Mouse (Mus musculus) MEL (cell line): ENCODE measurements around the gene Ap2m1. TPM values are rescaled to one million over a fixed set of nuclear protein-coding genes. Genes with fewer than 3 reads are reported as not detected.

Experiments used
- DNase-seq: peaks from one replicate; pipeline ENCODE4 v3.0.0; 2011; ENCODE audit warnings: low read depth, low spot score
- H3K27ac ChIP-seq: 2 replicates; pipeline ENCODE4 v1.5.1; 2012; ENCODE audit warnings: low read depth, mild to moderate bottlenecking, control low read depth, low read length, moderate library complexity; ENCODE audit not compliant: control insufficient read depth
- H3K27me3 ChIP-seq, 2 experiments: fragments of 150-350 bp in 1 of 2; sonication (generic) in 1 of 2; 2 replicates each; pipeline ENCODE4 v1.6.1; 2012; ENCODE audit warnings: low read length in 2 of 2, mild to moderate bottlenecking in 2 of 2, improper control_type of control experiment in 1 of 2, moderate library complexity in 1 of 2; ENCODE audit not compliant: insufficient read depth in 2 of 2, control insufficient read depth in 1 of 2
- H3K36me3 ChIP-seq, 2 experiments: 2 replicates each; pipeline ENCODE4 v1.6.1; 2012 to 2014; ENCODE audit warnings: low read length in 2 of 2, improper control_type of control experiment in 1 of 2, inconsistent platforms in 1 of 2, mild to moderate bottlenecking in 1 of 2; ENCODE audit not compliant: insufficient read depth in 2 of 2, control insufficient read depth in 1 of 2
- H3K4me1 ChIP-seq, 2 experiments: fragments of 150-350 bp in 1 of 2; sonication (generic) in 1 of 2; 2 replicates each; pipeline ENCODE4 v1.6.1; 2012; ENCODE audit warnings: low read length in 2 of 2, improper control_type of control experiment in 1 of 2, mild to moderate bottlenecking in 1 of 2; ENCODE audit not compliant: insufficient read depth in 2 of 2, control insufficient read depth in 1 of 2
- H3K4me3 ChIP-seq, 2 experiments: fragments of 150-350 bp in 1 of 2; sonication (generic) in 1 of 2; 2 replicates each; pipeline ENCODE4 v1.5.1; 2012; ENCODE audit warnings: low read depth in 2 of 2, low read length in 2 of 2, mild to moderate bottlenecking in 2 of 2, moderate library complexity in 2 of 2, control low read depth in 1 of 2, improper control_type of control experiment in 1 of 2; ENCODE audit not compliant: control insufficient read depth in 1 of 2, insufficient read depth in 1 of 2
- H3K79me2 ChIP-seq: 2 replicates; pipeline ENCODE4 v1.6.1; 2012; ENCODE audit warnings: mild to moderate bottlenecking, low read length, moderate library complexity; ENCODE audit not compliant: control insufficient read depth, poor library complexity, insufficient read depth
- H3K9ac ChIP-seq: 2 replicates; pipeline ENCODE4 v1.6.1; 2012; ENCODE audit warnings: low read depth, mild to moderate bottlenecking, control low read depth, low read length, moderate library complexity; ENCODE audit not compliant: control insufficient read depth, poor library complexity, severe bottlenecking
- H3K9me3 ChIP-seq: fragments of 150-350 bp; sonication (generic); replicated peaks from 2 replicates; pipeline ENCODE4 v1.6.1; 2012; ENCODE audit warnings: mild to moderate bottlenecking, low read length, improper control_type of control experiment, moderate library complexity; ENCODE audit not compliant: insufficient read depth
- BHLHE40 ChIP-seq: IDR thresholded peaks from 2 replicates; pipeline ENCODE4 v1.6.1; 2012; ENCODE audit warnings: low read depth, mild to moderate bottlenecking, inconsistent platforms, low read length, improper control_type of control experiment, borderline replicate concordance
- CHD1 ChIP-seq: IDR thresholded peaks from 2 replicates; pipeline ENCODE4 v1.6.1; 2012; ENCODE audit warnings: low read depth, mild to moderate bottlenecking, inconsistent platforms, low read length, improper control_type of control experiment
- CHD2 ChIP-seq: IDR thresholded peaks from 2 replicates; pipeline ENCODE4 v1.6.1; 2011; ENCODE audit warnings: low read length, improper control_type of control experiment
- E2F4 ChIP-seq: IDR thresholded peaks from 2 replicates; pipeline ENCODE4 v1.6.1; 2011; ENCODE audit warnings: low read depth, low read length, improper control_type of control experiment, borderline replicate concordance
- EP300 ChIP-seq, 2 experiments: IDR thresholded peaks; 2 replicates each; pipeline ENCODE4 v1.6.1; 2011; ENCODE audit warnings: improper control_type of control experiment in 2 of 2, low read length in 2 of 2, low read depth in 1 of 2, mild to moderate bottlenecking in 1 of 2
- GATA1 ChIP-seq: IDR thresholded peaks from 2 replicates; pipeline ENCODE4 v1.6.1; 2011; ENCODE audit warnings: low read depth, low read length, improper control_type of control experiment
- JUND ChIP-seq: IDR thresholded peaks from 2 replicates; pipeline ENCODE4 v1.6.1; 2011; ENCODE audit warnings: low read depth, mild to moderate bottlenecking, improper control_type of control experiment, low read length
- MAFK ChIP-seq: IDR thresholded peaks from 2 replicates; pipeline ENCODE4 v1.6.1; 2011; ENCODE audit warnings: low read depth, mild to moderate bottlenecking, low read length, improper control_type of control experiment, borderline replicate concordance
- MAX ChIP-seq: IDR thresholded peaks from 2 replicates; pipeline ENCODE4 v1.6.1; 2011; ENCODE audit warnings: low read length, improper control_type of control experiment
- MAZ ChIP-seq: IDR thresholded peaks from 2 replicates; pipeline ENCODE4 v1.6.1; 2012; ENCODE audit warnings: low read depth, mild to moderate bottlenecking, inconsistent platforms, low read length, improper control_type of control experiment
- MEF2A ChIP-seq: IDR thresholded peaks from 2 replicates; pipeline ENCODE4 v1.6.1; 2014; ENCODE audit warnings: low read depth, mild to moderate bottlenecking, inconsistent platforms, low read length, improper control_type of control experiment; ENCODE audit not compliant: poor library complexity, insufficient replicate concordance, severe bottlenecking; ENCODE audit errors: extremely low read depth
- MXI1 ChIP-seq: IDR thresholded peaks from 2 replicates; pipeline ENCODE4 v1.6.1; 2011; ENCODE audit warnings: mild to moderate bottlenecking, low read depth, low read length, improper control_type of control experiment
- NELFE ChIP-seq: IDR thresholded peaks from 2 replicates; pipeline ENCODE4 v1.6.1; 2011; ENCODE audit warnings: low read depth, low read length, improper control_type of control experiment
- NRF1 ChIP-seq: IDR thresholded peaks from 2 replicates; pipeline ENCODE4 v1.6.1; 2014; ENCODE audit warnings: low read depth, mild to moderate bottlenecking, inconsistent platforms, low read length, improper control_type of control experiment, moderate library complexity; ENCODE audit not compliant: poor library complexity, insufficient read depth, severe bottlenecking
- POLR2AphosphoS5 ChIP-seq: IDR thresholded peaks from 2 replicates; pipeline ENCODE4 v1.6.1; 2012; ENCODE audit warnings: low read depth, borderline replicate concordance, mild to moderate bottlenecking, inconsistent platforms, low read length, moderate library complexity, mixed read lengths
- RAD21 ChIP-seq: IDR thresholded peaks from 2 replicates; pipeline ENCODE4 v1.6.1; 2011; ENCODE audit warnings: mild to moderate bottlenecking, low read depth, low read length, improper control_type of control experiment
- SIN3A ChIP-seq: IDR thresholded peaks from 2 replicates; pipeline ENCODE4 v1.6.1; 2012; ENCODE audit warnings: low read length, improper control_type of control experiment, inconsistent platforms
- SMC3 ChIP-seq: IDR thresholded peaks from 2 replicates; pipeline ENCODE4 v1.6.1; 2011; ENCODE audit warnings: low read depth, low read length, improper control_type of control experiment
- TAL1 ChIP-seq: IDR thresholded peaks from 2 replicates; pipeline ENCODE4 v1.6.1; 2012; ENCODE audit warnings: mild to moderate bottlenecking, inconsistent platforms, low read length, moderate library complexity, mixed read lengths
- TBP ChIP-seq: IDR thresholded peaks from 2 replicates; pipeline ENCODE4 v1.8.0; 2011; ENCODE audit warnings: low read depth, low read length, improper control_type of control experiment
- TCF12 ChIP-seq: IDR thresholded peaks from 2 replicates; pipeline ENCODE4 v1.6.1; 2014; ENCODE audit warnings: low read depth, mild to moderate bottlenecking, inconsistent platforms, low read length, improper control_type of control experiment, moderate library complexity
- USF1 ChIP-seq: IDR thresholded peaks from 2 replicates; pipeline ENCODE4 v1.6.1; 2014; ENCODE audit warnings: low read depth, mild to moderate bottlenecking, inconsistent platforms, low read length, improper control_type of control experiment, moderate library complexity
- ZKSCAN1 ChIP-seq: IDR thresholded peaks from 2 replicates; pipeline ENCODE4 v1.6.1; 2012; ENCODE audit warnings: low read depth, mild to moderate bottlenecking, inconsistent platforms, low read length, improper control_type of control experiment, moderate library complexity
- ZMIZ1 ChIP-seq: IDR thresholded peaks from 2 replicates; pipeline ENCODE4 v1.6.1; 2012; ENCODE audit warnings: low read depth, mild to moderate bottlenecking, inconsistent platforms, low read length, improper control_type of control experiment, moderate library complexity
- polyA plus RNA-seq, 2 experiments: library from polyadenylated mRNA; stranded (reverse) in 1 of 2; unstranded in 1 of 2; fragments of >175 nt in 1 of 2; fragments of >200 nt in 1 of 2; gene quantifications; 2 replicates each; pipeline versions ENCODE4 v1.2.1 to v1.2.4; 2012; ENCODE audit warnings: low replicate concordance in 2 of 2, low read depth in 1 of 2; ENCODE audit not compliant: insufficient read length in 2 of 2, insufficient read depth in 1 of 2, missing spikeins in 1 of 2
- total RNA-seq: library from RNA; depleted of rRNA; stranded (reverse); fragments of 300-350 nt; gene quantifications from 2 replicates; pipeline ENCODE4 v1.2.3, GENCODE M21; 2012

Ap2m1 gene
- total and polyA plus RNA-seq, 3 experiments, result 185 to 1,810 (median 312) TPM

DNA sequence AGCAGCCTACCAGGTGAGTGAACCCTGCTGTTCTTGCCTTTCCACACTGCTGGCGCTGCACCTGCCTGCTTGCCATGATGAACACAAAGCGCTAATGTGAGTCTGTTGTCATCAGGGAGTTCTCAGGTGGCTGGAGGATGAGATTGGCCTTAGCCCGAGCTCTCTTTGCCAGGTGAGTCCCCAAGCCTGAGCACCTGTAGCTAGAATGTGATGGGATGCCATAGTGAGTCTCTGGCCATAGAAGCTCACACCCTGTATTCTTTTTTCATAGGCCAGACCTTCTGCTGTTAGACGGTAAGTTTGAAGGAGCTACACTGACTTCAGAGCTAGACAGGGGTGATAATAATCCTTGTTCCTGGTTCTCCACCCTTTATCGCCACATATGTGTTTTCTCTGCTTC lies 16.4 kb downstream of the Ap2m1 start:
- no peak overlapping the region for H3K9ac ChIP-seq
- peaks cover 13% of the 10 kb centered on the region for H3K79me2 ChIP-seq
- DNase-seq, result no peak
- H3K4me3 ChIP-seq, result no peak overlapping the region
- TF ChIP-seq GATA1, result no peak
- TF ChIP-seq NRF1, result no peak
- no peak for TF ChIP-seq TBP
- no peak for TF ChIP-seq BHLHE40
- TF ChIP-seq USF1, result no peak
- no peak for TF ChIP-seq MXI1
- no peak for TF ChIP-seq TAL1
- no peak for TF ChIP-seq E2F4
- TF ChIP-seq TCF12, result no peak
- TF ChIP-seq NELFE, result no peak
- TF ChIP-seq JUND, result no peak
- TF ChIP-seq CHD2, result no peak
- TF ChIP-seq POLR2AphosphoS5, result no peak
- TF ChIP-seq MAX, result no peak
- no peak for TF ChIP-seq MAFK
- no peak for TF ChIP-seq CHD1
- no peak for TF ChIP-seq SIN3A
- TF ChIP-seq ZMIZ1, result no peak
- TF ChIP-seq RAD21, result no peak
- peaks cover 0 to 10% of the 10 kb centered on the region in 2 experiments; a peak in 3 of 4 replicates for H3K4me1 ChIP-seq
- peaks cover 14 to 15% of the 10 kb centered on the region in 2 experiments for H3K36me3 ChIP-seq
- H3K27ac ChIP-seq, result no peak overlapping the region
- no peaks in the 10 kb centered on the region for H3K27me3 ChIP-seq
- no peaks in the 10 kb centered on the region for H3K9me3 ChIP-seq

DNA sequence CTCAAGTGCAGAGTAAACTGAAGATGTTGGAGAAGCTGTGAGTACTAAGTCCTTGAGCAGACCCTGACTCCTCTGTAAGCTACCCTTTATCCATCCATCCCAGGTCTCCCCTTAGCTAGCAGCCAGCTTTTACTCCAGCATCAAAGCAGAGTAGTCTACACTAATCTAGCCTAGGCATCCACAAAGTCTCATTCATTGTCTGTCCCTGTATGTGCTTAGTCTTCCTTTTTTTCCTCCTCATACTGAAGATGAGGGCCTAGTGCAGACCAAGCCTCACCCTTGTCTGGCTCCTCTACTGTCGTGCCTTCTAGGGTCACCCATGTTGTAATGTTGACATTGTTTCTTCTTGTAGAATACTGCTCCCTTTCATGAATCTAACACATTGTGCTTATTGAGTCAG lies 17.3 kb downstream of the Ap2m1 start:
- Histone ChIP-seq H3K36me3 (peaks cover 9 to 15% of the 10 kb centered on the region in 2 experiments), H3K4me3 (no peak overlapping the region), H3K9me3 (no peaks in the 10 kb centered on the region), H3K27me3 (no peaks in the 10 kb centered on the region), H3K27ac (no peak overlapping the region), H3K4me1 (peaks cover 0 to 6% of the 10 kb centered on the region in 2 experiments; a peak in 3 of 4 replicates), H3K79me2 (peaks cover 13% of the 10 kb centered on the region), H3K9ac (no peak overlapping the region)
- no peak for DNase-seq
- TF ChIP-seq GATA1, result no peak
- no peak for TF ChIP-seq MAZ
- TF ChIP-seq RAD21, result no peak
- no peak for TF ChIP-seq SMC3
- no peak for TF ChIP-seq EP300 (IDR thresholded peaks at IDR 0.05; ENCODE audit: low read depth in 1 of 2, low read length in 2 of 2)
- no peak for TF ChIP-seq ZKSCAN1
- TF ChIP-seq SIN3A, result no peak
- TF ChIP-seq MXI1, result no peak
- no peak for TF ChIP-seq MEF2A
